Mouse (Mus musculus): ENCODE measurements at regions not wholly inside any gene's neighbourhood (a gene's known extent, or its start where the extent isn't known, plus 50 kb on each side); places are given as distances from the start of the nearest gene placed in this dataset.

GRCm38 (mm10) chr1:194334752-194335719 is 283.0 kb upstream of the Plxna2 start:
- DNase-seq (ENCODE audit: low spot score): no peak

- no peak for DNase-seq (ENCODE audit: low spot score)
Observed at GRCm38 (mm10) chr1:194332639-194333038, 285.4 kb upstream of the Plxna2 start.

GRCm38 (mm10) chr1:194330471-194330870 is 287.5 kb upstream of the Plxna2 start:
- no peak for DNase-seq (ENCODE audit: low spot score)

GRCm38 (mm10) chr1:194320320-194321036 is 297.5 kb upstream of the Plxna2 start:
- no peak for DNase-seq (ENCODE audit: low spot score)

- no peak for DNase-seq (ENCODE audit: low spot score)
Observed at GRCm38 (mm10) chr1:194318351-194318750, 299.7 kb upstream of the Plxna2 start.

- DNase-seq (ENCODE audit: low spot score): no peak
Observed at GRCm38 (mm10) chr1:194315593-194315992, 302.4 kb upstream of the Plxna2 start.

GRCm38 (mm10) chr1:194310373-194310772 is 307.6 kb upstream of the Plxna2 start:
- DNase-seq (ENCODE audit: low spot score): no peak

- no peak for DNase-seq (ENCODE audit: low spot score)
Observed at GRCm38 (mm10) chr1:194308648-194309047, 309.4 kb upstream of the Plxna2 start.

GRCm38 (mm10) chr1:194303951-194304350 is 314.1 kb upstream of the Plxna2 start:
- DNase-seq (ENCODE audit: low spot score): no peak

- DNase-seq (ENCODE audit: low spot score): no peak
Observed at GRCm38 (mm10) chr1:194302775-194303174, 315.2 kb upstream of the Plxna2 start.

- no peak for DNase-seq (ENCODE audit: low spot score)
Observed at GRCm38 (mm10) chr1:194281941-194282340, 336.1 kb upstream of the Plxna2 start.

GRCm38 (mm10) chr1:194268028-194268427 is 350.0 kb upstream of the Plxna2 start:
- no peak for DNase-seq (ENCODE audit: low spot score)

- DNase-seq (ENCODE audit: low spot score): no peak
Observed at GRCm38 (mm10) chr1:194262374-194262773, 355.6 kb upstream of the Plxna2 start.

GRCm38 (mm10) chr1:194259957-194260356 is 358.1 kb upstream of the Plxna2 start:
- DNase-seq (ENCODE audit: low spot score): no peak

GRCm38 (mm10) chr1:194244776-194245366 is 373.1 kb upstream of the Plxna2 start:
- DNase-seq (ENCODE audit: low spot score): no peak

- no peak for DNase-seq (ENCODE audit: low spot score)
Observed at GRCm38 (mm10) chr1:194241111-194241510, 376.9 kb upstream of the Plxna2 start.

- DNase-seq (ENCODE audit: low spot score): no peak
Observed at GRCm38 (mm10) chr1:194231206-194231605, 386.8 kb upstream of the Plxna2 start.

- DNase-seq (ENCODE audit: low spot score): no peak
Observed at GRCm38 (mm10) chr1:194226550-194227160, 391.4 kb upstream of the Plxna2 start.

GRCm38 (mm10) chr1:194225786-194226185 is 392.2 kb upstream of the Plxna2 start:
- DNase-seq (ENCODE audit: low spot score): no peak

- no peak for DNase-seq (ENCODE audit: low spot score)
Observed at GRCm38 (mm10) chr1:194224046-194224445, 394.0 kb upstream of the Plxna2 start.

GRCm38 (mm10) chr1:194223610-194224009 is 394.4 kb upstream of the Plxna2 start:
- DNase-seq (ENCODE audit: low spot score): no peak

- peak; percentile 17 for DNase-seq (ENCODE audit: low spot score)
Observed at GRCm38 (mm10) chr1:194223015-194223414, 395.0 kb upstream of the Plxna2 start.
